Mouse (Mus musculus) neural tube, embryonic 11.5 days (tissue): ENCODE results near the gene Fam185a. TPM values are rescaled to one million over a fixed set of nuclear protein-coding genes. Genes with fewer than 3 reads are reported as not detected.

Experiments used
- ATAC-seq: fragments of 200-750 bp; cut with Nextera tagmentation; 2 replicates; pipeline ENCODE4 v1.8.0; 2017; ENCODE audit warnings: moderate number of reproducible peaks, mild to moderate bottlenecking, moderate TSS enrichment, moderate library complexity; ENCODE audit not compliant: insufficient read depth, low FRiP score, low TSS enrichment
- DNase-seq: peaks from one replicate; pipeline ENCODE4 v3.0.0-alpha.2; 2015; ENCODE audit warnings: low spot score
- H3K27ac ChIP-seq: fragments of 300-500 bp; sonication (generic); 2 replicates; pipeline ENCODE4 v1.5.1; 2014; ENCODE audit warnings: low read depth, mild to moderate bottlenecking, low read length
- H3K27me3 ChIP-seq: fragments of 300-500 bp; sonication (generic); 2 replicates; pipeline ENCODE4 v1.6.1; 2014; ENCODE audit warnings: mild to moderate bottlenecking, low read length, mixed read lengths; ENCODE audit not compliant: control insufficient read depth, insufficient read depth
- H3K36me3 ChIP-seq: fragments of 300-500 bp; sonication (generic); 2 replicates; pipeline ENCODE4 v1.6.1; 2014; ENCODE audit warnings: mild to moderate bottlenecking, low read length, moderate library complexity, mixed read lengths; ENCODE audit not compliant: control insufficient read depth, insufficient read depth
- H3K4me1 ChIP-seq: fragments of 300-500 bp; sonication (generic); 2 replicates; pipeline ENCODE4 v1.6.1; 2014; ENCODE audit warnings: low read length, mixed read lengths; ENCODE audit not compliant: control insufficient read depth, insufficient read depth
- H3K4me2 ChIP-seq: fragments of 300-500 bp; sonication (generic); 2 replicates; pipeline ENCODE4 v1.6.1; 2014; ENCODE audit warnings: low read depth, mild to moderate bottlenecking, moderate library complexity
- H3K4me3 ChIP-seq: fragments of 300-500 bp; sonication (generic); 2 replicates; pipeline ENCODE4 v1.5.1; 2014; ENCODE audit warnings: low read depth, low read length
- H3K9ac ChIP-seq: fragments of 300-500 bp; sonication (generic); 2 replicates; pipeline ENCODE4 v1.6.1; 2014; ENCODE audit warnings: mild to moderate bottlenecking, low read length
- H3K9me3 ChIP-seq: fragments of 300-500 bp; sonication (generic); 2 replicates; pipeline ENCODE4 v1.6.1; 2016; ENCODE audit warnings: low read length; ENCODE audit not compliant: control insufficient read depth
- WGBS: fragments of 180-500 bp; shearing (Covaris S2); extraction: QIAGEN DNeasy Blood & Tissue Kit; methylation state at CpG from one replicate; pipeline ENCODE4 v1.1.7; 2014; 5-methylcytosine and 5-hydroxymethylcytosine counted together
- polyA plus RNA-seq: library from polyadenylated mRNA; unstranded; fragments of >200 nt; fragmentation: Nextera tagmentation; extraction: Ambion mirVana; gene quantifications from 2 replicates; pipeline ENCODE4 v1.2.1, GENCODE M21; 2014

Fam185a gene
- polyA plus RNA-seq, 1 experiment from 2014 or later = 6.6 TPM

GRCm38 (mm10) chr5:21386432-21386831 is 38.3 kb upstream of the Fam185a start:
- DNase-seq (no peak), ATAC-seq (no peak)
- H3K4me2 ChIP-seq = no peak overlapping the region
- H3K36me3 ChIP-seq = no peaks in the 10 kb centered on the region
- 92% methylated on average over 4 of the region's 4 CpGs for WGBS
- H3K27ac ChIP-seq = no peak overlapping the region
- no peak overlapping the region for H3K9ac ChIP-seq
- no peak overlapping the region for H3K4me3 ChIP-seq
- H3K27me3 ChIP-seq = no peaks in the 10 kb centered on the region
- H3K9me3 ChIP-seq = no peaks in the 10 kb centered on the region
- H3K4me1 ChIP-seq = no peaks in the 10 kb centered on the region

DNA sequence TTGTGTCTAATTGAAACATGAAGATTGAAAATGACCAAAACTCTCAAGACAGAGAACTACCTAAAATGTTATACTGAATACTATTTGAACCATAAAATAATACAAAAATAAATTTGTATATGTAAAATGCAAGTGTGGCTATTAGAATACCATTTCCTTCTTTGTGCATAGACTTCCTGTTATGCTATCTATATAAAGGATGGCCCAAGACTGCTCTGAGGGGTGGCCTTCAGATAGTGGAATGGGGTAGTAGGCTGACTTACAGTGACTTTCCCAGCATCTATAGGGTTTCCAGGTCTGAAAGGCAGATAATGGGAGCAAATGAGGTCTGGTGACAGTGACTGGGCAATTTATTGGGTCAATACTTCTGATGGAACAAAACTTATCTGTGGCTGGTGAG is 37.4 kb upstream of the Fam185a start:
- DNase-seq = no peak
- H3K27me3 ChIP-seq = no peaks in the 10 kb centered on the region
- H3K9ac ChIP-seq = no peak overlapping the region

GRCm38 (mm10) chr5:21388855-21389254 is 35.9 kb upstream of the Fam185a start:
- H3K27ac ChIP-seq = no peak overlapping the region
- H3K4me1 ChIP-seq = no peaks in the 10 kb centered on the region
- H3K4me2 ChIP-seq = no peak overlapping the region
- H3K27me3 ChIP-seq = no peaks in the 10 kb centered on the region
- ATAC-seq (no peak), DNase-seq (no peak)
- no peak overlapping the region for H3K4me3 ChIP-seq
- no peaks in the 10 kb centered on the region for H3K36me3 ChIP-seq
- WGBS = 77% methylated on average over 4 of the region's 4 CpGs
- no peaks in the 10 kb centered on the region for H3K9me3 ChIP-seq
- no peak overlapping the region for H3K9ac ChIP-seq

More for the DNA sequence above, 37.4 kb upstream of the Fam185a start:
- H3K27ac ChIP-seq = no peak overlapping the region
- H3K4me2 ChIP-seq = no peak overlapping the region
- ATAC-seq = no peak
- H3K4me1 ChIP-seq = no peaks in the 10 kb centered on the region
- no peaks in the 10 kb centered on the region for H3K36me3 ChIP-seq
- no peaks in the 10 kb centered on the region for H3K9me3 ChIP-seq
- H3K4me3 ChIP-seq = no peak overlapping the region

DNA sequence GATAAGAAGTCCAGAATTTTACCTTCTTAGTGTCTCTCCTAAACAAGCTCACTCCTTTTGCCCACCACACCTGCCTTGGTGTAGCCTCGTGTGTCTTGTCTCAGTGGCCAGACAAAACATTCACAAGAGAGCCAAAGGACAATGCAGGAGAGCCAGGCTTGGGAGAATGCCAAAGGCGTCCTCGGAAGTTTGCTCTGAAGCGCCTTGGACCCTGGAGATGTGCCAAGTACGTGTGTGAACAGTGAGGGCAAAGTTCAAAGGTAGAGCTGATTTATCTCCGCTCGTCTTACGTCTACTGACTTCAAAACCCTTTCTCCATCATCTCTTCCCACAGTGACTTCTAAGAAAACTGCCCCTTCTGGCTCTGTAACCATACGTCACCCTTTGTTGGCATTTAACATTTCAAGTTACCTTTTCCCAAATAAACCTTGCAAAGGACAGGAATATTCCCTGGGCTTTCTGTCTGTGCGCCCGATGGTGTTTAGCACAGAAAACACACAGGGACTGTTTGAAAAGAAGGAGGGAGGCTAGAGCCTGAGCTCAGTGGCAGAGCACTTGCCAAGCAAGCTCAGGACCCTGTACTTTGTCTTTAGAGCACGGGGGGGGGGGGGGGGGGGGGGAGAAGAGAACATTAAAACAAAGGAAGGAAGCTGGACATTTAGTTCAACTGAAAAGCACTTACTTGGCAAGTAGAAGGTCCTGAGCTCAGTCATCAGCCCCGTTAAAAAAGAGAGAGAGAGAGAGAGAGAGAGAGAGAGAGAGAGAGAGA is 33.0 kb upstream of the Fam185a start:
- H3K9ac ChIP-seq = no peak overlapping the region
- DNase-seq (no peak), ATAC-seq (no peak)
- no peaks in the 10 kb centered on the region for H3K27me3 ChIP-seq
- 68% methylated on average over 12 of the region's 13 CpGs for WGBS
- no peaks in the 10 kb centered on the region for H3K36me3 ChIP-seq
- H3K9me3 ChIP-seq = no peaks in the 10 kb centered on the region
- H3K27ac ChIP-seq = no peak overlapping the region
- no peak overlapping the region for H3K4me3 ChIP-seq
- no peak overlapping the region for H3K4me2 ChIP-seq
- H3K4me1 ChIP-seq = no peaks in the 10 kb centered on the region

GRCm38 (mm10) chr5:21394562-21394961 is 30.2 kb upstream of the Fam185a start:
- no peak overlapping the region for H3K27ac ChIP-seq
- DNase-seq (no peak), ATAC-seq (no peak)
- no peak overlapping the region for H3K4me3 ChIP-seq
- H3K9ac ChIP-seq = no peak overlapping the region
- no peaks in the 10 kb centered on the region for H3K4me1 ChIP-seq
- 75% methylated on average over 2 of the region's 2 CpGs for WGBS
- H3K9me3 ChIP-seq = no peaks in the 10 kb centered on the region
- H3K36me3 ChIP-seq = no peaks in the 10 kb centered on the region
- H3K27me3 ChIP-seq = no peaks in the 10 kb centered on the region
- no peak overlapping the region for H3K4me2 ChIP-seq

- 51% methylated on average over 7 of the region's 7 CpGs for WGBS
- no peak overlapping the region for H3K27ac ChIP-seq
- ATAC-seq = no peak
These were observed 29.4 kb upstream of the Fam185a start for GRCm38 (mm10) chr5:21395205-21395840.

DNA sequence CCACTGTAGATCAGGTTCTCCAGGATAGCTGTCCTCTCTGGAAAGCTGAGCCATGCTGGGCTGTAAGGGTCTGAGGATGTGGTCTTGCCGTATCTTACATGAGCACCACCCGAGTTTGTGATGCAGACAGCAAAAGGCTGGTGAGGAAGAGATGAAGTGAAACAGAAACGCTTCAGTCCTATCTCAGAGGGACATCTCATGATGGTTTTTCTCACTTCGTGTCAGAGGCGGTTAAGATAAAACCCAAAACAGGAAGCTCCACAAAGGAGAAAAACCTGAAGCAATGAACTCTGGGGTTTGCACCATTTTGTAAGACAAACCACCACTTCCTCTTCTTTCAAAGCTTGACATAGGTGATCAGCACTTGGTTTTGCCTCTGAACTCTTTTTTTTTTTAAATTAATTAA is 13.5 kb upstream of the Fam185a start:
- no peaks in the 10 kb centered on the region for H3K36me3 ChIP-seq
- no peak overlapping the region for H3K4me3 ChIP-seq
- DNase-seq = no peak
- no peak overlapping the region for H3K4me2 ChIP-seq
- no peaks in the 10 kb centered on the region for H3K4me1 ChIP-seq
- 92% methylated on average over 5 of the region's 5 CpGs for WGBS
- no peak overlapping the region for H3K27ac ChIP-seq
- ATAC-seq = no peak
- H3K27me3 ChIP-seq = no peaks in the 10 kb centered on the region
- H3K9ac ChIP-seq = no peak overlapping the region
- no peaks in the 10 kb centered on the region for H3K9me3 ChIP-seq

More at GRCm38 (mm10) chr5:21395205-21395840, 29.4 kb upstream of the Fam185a start:
- Histone ChIP-seq H3K27me3 (no peaks in the 10 kb centered on the region), H3K4me1 (no peaks in the 10 kb centered on the region), H3K4me2 (no peak overlapping the region), H3K9ac (no peak overlapping the region), H3K4me3 (no peak overlapping the region), H3K9me3 (no peaks in the 10 kb centered on the region), H3K36me3 (no peaks in the 10 kb centered on the region)
- DNase-seq = no peak

DNA sequence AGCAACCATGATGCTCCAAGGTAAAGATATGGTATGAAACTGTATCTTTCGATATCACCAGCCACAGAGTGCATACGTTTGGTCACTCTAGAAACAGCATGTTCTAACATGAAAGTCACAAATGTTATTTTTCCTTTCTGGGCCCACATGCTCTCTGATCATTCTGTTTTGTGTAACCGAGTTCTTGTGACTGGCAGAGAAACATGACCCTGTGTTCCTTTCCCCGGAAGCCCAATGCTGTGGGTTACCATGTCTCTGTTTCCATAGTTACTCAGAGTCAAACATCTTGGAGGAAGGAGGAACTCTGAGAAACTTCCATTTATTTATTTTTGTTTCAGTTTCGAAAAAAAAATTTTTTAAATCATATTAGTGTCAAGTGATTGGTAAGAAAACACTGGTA is 12.7 kb upstream of the Fam185a start:
- Histone ChIP-seq H3K27ac (no peak overlapping the region), H3K4me2 (no peak overlapping the region), H3K4me3 (no peak overlapping the region), H3K9ac (no peak overlapping the region), H3K9me3 (no peaks in the 10 kb centered on the region), H3K36me3 (no peaks in the 10 kb centered on the region), H3K4me1 (no peaks in the 10 kb centered on the region), H3K27me3 (no peaks in the 10 kb centered on the region)
- 80% methylated on average over 5 of the region's 5 CpGs for WGBS
- DNase-seq = no peak
- ATAC-seq = no peak

DNA sequence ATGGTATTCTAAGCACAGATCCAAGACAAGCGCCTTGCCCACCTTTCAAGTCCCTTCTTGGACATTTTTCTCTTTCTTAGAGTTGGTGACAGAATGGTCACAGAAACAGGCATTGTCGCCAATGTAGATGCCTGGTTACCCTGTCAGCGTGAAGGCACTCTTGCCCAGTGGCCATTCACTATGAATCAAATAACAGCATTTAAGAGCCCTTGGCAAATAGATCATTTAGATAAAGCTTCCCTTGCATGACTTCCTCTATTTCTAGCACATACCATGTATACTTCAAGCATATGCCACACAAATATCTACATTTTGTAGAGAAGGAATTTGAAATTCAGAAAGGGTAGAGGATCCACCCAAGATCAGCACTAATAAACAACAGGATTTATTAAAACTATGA is 11.4 kb upstream of the Fam185a start:
- no peak overlapping the region for H3K4me2 ChIP-seq
- H3K9me3 ChIP-seq = no peaks in the 10 kb centered on the region
- DNase-seq (no peak), ATAC-seq (no peak)
- H3K4me3 ChIP-seq = no peak overlapping the region
- WGBS = 91% methylated on average over 3 of the region's 3 CpGs
- no peaks in the 10 kb centered on the region for H3K36me3 ChIP-seq
- no peaks in the 10 kb centered on the region for H3K27me3 ChIP-seq
- H3K9ac ChIP-seq = no peak overlapping the region
- no peak overlapping the region for H3K27ac ChIP-seq
- H3K4me1 ChIP-seq = no peaks in the 10 kb centered on the region
